Mouse (Mus musculus): ENCODE measurements at regions not wholly inside any gene's neighbourhood (a gene's known extent, or its start where the extent isn't known, plus 50 kb on each side); places are given as distances from the start of the nearest gene placed in this dataset.

DNA sequence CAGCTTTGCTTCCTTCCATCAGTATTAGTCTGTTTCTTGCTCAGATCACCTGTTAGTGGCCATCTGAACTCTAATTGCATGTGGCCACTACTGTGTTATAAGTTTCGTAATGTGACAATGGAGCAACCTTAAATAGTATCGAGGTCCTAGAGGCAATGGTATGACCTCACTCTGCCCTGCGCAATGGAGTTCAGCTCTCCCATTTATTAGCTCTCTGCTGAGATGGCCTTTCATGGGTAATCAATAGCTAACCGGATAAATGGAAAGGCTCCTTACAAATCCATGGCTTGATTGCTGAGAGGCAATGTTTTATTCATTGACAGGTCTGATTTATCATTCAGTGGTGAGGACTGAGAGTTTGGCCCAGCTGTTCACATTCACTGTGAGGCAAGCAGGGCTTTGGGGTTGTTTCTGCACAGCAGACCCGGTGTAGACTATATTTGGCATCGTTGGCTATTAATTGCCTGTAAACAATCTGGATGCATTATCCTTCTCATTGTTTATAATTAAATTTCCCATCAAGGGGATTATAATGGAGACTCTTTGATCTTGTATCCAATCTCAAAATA, 543.9 kb downstream of the Plekhb2 start:
- TF ChIP-seq GATA1 (IDR thresholded peaks at IDR 0.05; ENCODE audit: low read length) (no peak), TAL1 (IDR thresholded peaks at IDR 0.05; ENCODE audit: low read length) (no peak)

Data from erythroblast, embryonic 14.5 days (primary cell).